Comparison of ENCODE assay signal across 8 mouse cellular contexts in the genomic region with DNA sequence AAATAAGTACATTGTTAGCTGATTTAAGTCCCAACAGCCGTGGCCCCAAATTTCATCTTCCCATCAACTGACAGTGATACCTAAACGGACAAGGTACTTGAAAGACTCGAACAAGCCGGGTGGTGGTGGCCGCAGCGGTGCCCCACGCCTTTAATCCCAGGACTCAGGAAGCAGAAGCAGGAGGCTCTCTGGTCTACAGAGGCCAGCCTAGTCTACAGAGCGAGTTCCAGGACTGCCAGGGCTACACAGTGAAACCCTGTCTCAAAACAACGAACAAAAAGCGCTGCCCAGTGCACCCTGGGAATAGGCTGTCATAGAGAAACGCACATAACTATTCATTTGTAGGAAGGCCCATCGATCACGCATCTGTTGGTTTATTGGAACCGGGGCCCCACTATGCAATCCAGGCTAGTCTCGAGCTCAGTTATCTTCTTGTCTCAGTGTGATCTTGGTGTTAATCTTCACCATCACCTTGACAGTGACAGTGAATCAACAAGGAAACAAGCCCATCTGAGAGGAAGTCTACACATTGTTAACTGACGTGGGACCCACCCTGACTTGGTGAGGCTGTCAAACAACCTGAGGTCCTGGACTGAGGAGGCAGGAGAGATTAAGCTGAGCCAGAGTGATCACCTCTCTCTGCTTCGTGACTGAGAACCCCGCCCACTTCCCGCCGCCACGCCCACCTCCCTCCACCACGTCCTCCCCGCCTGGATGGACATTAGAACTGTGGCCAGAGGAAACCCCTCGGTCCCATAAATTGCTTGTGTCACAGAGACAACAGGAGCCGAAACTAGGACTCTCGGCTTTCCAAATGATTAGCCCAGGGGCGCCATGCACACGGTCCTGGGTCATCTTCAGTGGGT. TPM values are rescaled to one million over a fixed set of nuclear protein-coding genes. Genes with fewer than 3 reads are reported as not detected.
DNase-seq lines count a peak whose midpoint lies in the region; ATAC-seq and TF ChIP-seq lines count a peak whose summit lies in the region.
"Had no signal": no experiment of that assay in that cellular context is flagged by ENCODE, and none has a peak within 500 bp of the region (broad histone marks: within the 10 kb centered on the region; RNA-seq: fewer than 3 reads in every experiment).

No protein-coding gene starts in this region.

- no peaks in the 10 kb centered on the region for H3K36me3 ChIP-seq in hindbrain, embryonic 14.5 days (replicated peaks; ENCODE audit: control insufficient read depth, insufficient read depth)
- no peaks in the 10 kb centered on the region for H3K36me3 ChIP-seq in midbrain, embryonic 13.5 days

- no peak for TF ChIP-seq CTCF in layer of hippocampus, adult 2 months (conservative IDR thresholded peaks at IDR 0.05)

- no peaks in the 10 kb centered on the region for H3K27me3 ChIP-seq in hindbrain, embryonic 14.5 days (ENCODE audit: control insufficient read depth, insufficient read depth, low read length)
- H3K27me3 ChIP-seq in midbrain, embryonic 13.5 days = peaks cover 15% of the 10 kb centered on the region; the same call in 1 of the 2 replicates
- H3K27me3 ChIP-seq: Patski had no signal

- peaks cover 17% of the 10 kb centered on the region for H3K4me1 ChIP-seq in hindbrain, embryonic 14.5 days (replicated peaks; ENCODE audit: control insufficient read depth, insufficient read depth, low read length)
- H3K4me1 ChIP-seq in midbrain, embryonic 13.5 days (replicated peaks) = peaks cover 25% of the 10 kb centered on the region

- intact Hi-C loops in left cerebral cortex, postnatal 10 days (cut with DNase I) = no loop called here

- H3K9me3 ChIP-seq in hindbrain, embryonic 14.5 days (ENCODE audit: control insufficient read depth, low read length) = no peaks in the 10 kb centered on the region
- H3K9me3 ChIP-seq in midbrain, embryonic 13.5 days = no peaks in the 10 kb centered on the region

- 0 out of 2 replicates have a peak, but pooled peaks have one; percentile 8 for ATAC-seq in common myeloid progenitor, adult 5-6 weeks (replicated peaks; ENCODE audit: low read depth, poor library complexity, severe bottlenecking)
- ATAC-seq in hindbrain, embryonic 14.5 days (ENCODE audit: low FRiP score) = no peak
- ATAC-seq in midbrain, embryonic 13.5 days = 0 out of 2 replicates have a peak, but pooled peaks have one; percentile 1

- peak overlapping the region; percentile 32 for H3K4me3 ChIP-seq in layer of hippocampus, adult 2 months
- H3K4me3 ChIP-seq in hindbrain, embryonic 14.5 days (replicated peaks; ENCODE audit: low read length) = no peak overlapping the region
- no peak overlapping the region for H3K4me3 ChIP-seq in midbrain, embryonic 13.5 days (replicated peaks)

- DNase-seq in layer of hippocampus, adult 2 months (ENCODE audit: low spot score in 2 of 2) = no peak
- no peak for DNase-seq in layer of hippocampus, adult 18-20 months (ENCODE audit: low spot score in 2 of 2)
- no peak for DNase-seq in hindbrain, embryonic 14.5 days (ENCODE audit: low spot score)
- no peak for DNase-seq in left cerebral cortex, postnatal 10 days (ENCODE audit: extremely low spot score in 1 of 2, low spot score in 2 of 2)
- DNase-seq in ovary, adult 18-20 months (ENCODE audit: low spot score) = no peak

- H3K9ac ChIP-seq in hindbrain, embryonic 14.5 days = peak overlapping the region; percentile 34
- H3K9ac ChIP-seq in midbrain, embryonic 13.5 days (replicated peaks) = peak overlapping the region; percentile 32; the same call in 1 of the 2 replicates

- no peak overlapping the region for H3K4me2 ChIP-seq in hindbrain, embryonic 14.5 days (replicated peaks)
- H3K4me2 ChIP-seq in midbrain, embryonic 13.5 days (replicated peaks) = no peak overlapping the region

- WGBS in hindbrain, embryonic 14.5 days = 47% methylated on average over 28 of the region's 28 CpGs
- WGBS in midbrain, embryonic 13.5 days = 50% methylated on average over 28 of the region's 28 CpGs

- H3K27ac ChIP-seq in layer of hippocampus, adult 2 months = peak overlapping the region; percentile 98
- H3K27ac ChIP-seq in hindbrain, embryonic 14.5 days = no peak overlapping the region
- H3K27ac ChIP-seq in midbrain, embryonic 13.5 days = no peak overlapping the region

RNA-seq across cellular contexts. Expression of gene Gng7, which starts 14.3 kb away (rescaled TPM):
- 100 to 1,000 TPM; 161 to 176 TPM for total RNA-seq in layer of hippocampus, adult 2 months (2021)
- total RNA-seq in layer of hippocampus, adult 18-20 months (2021) = 100 to 1,000 TPM; 166 to 173 TPM
- 0.18 and 2.2 TPM in 2 replicates for total RNA-seq in common myeloid progenitor, adult 5-6 weeks (2017)
- polyA plus RNA-seq in hindbrain, embryonic 14.5 days (2014; fragmentation: Nextera tagmentation; extraction: Ambion mirVana) = 17.7 and 20.9 TPM in 2 replicates
- polyA plus RNA-seq in midbrain, embryonic 13.5 days (2015; fragmentation: Nextera tagmentation; extraction: Ambion mirVana) = 10.4 and 10.9 TPM in 2 replicates
- total RNA-seq in left cerebral cortex, postnatal 10 days (2021) = 100 to 1,000 TPM; 127 to 166 TPM

RNA-seq across cellular contexts. Expression of gene Diras1, which starts 25.0 kb away (rescaled TPM):
- 100 to 1,000 TPM in 1 of 2 experiments, 10 to 100 TPM in 1; 95.2 to 100 TPM for total RNA-seq in layer of hippocampus, adult 2 months (2021)
- total RNA-seq in layer of hippocampus, adult 18-20 months (2021) = 10 to 100 TPM; 96.6 to 98.2 TPM
- total RNA-seq in common myeloid progenitor, adult 5-6 weeks (2017) = not detected in 2 replicates
- polyA plus RNA-seq in hindbrain, embryonic 14.5 days (2014; fragmentation: Nextera tagmentation; extraction: Ambion mirVana) = 29.7 and 32.2 TPM in 2 replicates
- polyA plus RNA-seq in midbrain, embryonic 13.5 days (2015; fragmentation: Nextera tagmentation; extraction: Ambion mirVana) = 30.9 and 34.3 TPM in 2 replicates
- total RNA-seq in left cerebral cortex, postnatal 10 days (2021) = 100 to 1,000 TPM; 105 to 120 TPM

RNA-seq across cellular contexts. Expression of gene Slc39a3, which starts 36.8 kb away (rescaled TPM):
- total RNA-seq in layer of hippocampus, adult 2 months (2021) = 10 to 100 TPM; 60.8 to 66.1 TPM
- total RNA-seq in layer of hippocampus, adult 18-20 months (2021) = 10 to 100 TPM; 62.1 to 64.4 TPM
- total RNA-seq in common myeloid progenitor, adult 5-6 weeks (2017) = 4.1 and 5.5 TPM in 2 replicates
- 33.7 and 33.8 TPM in 2 replicates for polyA plus RNA-seq in hindbrain, embryonic 14.5 days (2014; fragmentation: Nextera tagmentation; extraction: Ambion mirVana)
- 43.5 and 45.7 TPM in 2 replicates for polyA plus RNA-seq in midbrain, embryonic 13.5 days (2015; fragmentation: Nextera tagmentation; extraction: Ambion mirVana)
- total RNA-seq in left cerebral cortex, postnatal 10 days (2021) = 10 to 100 TPM; 65.2 to 67.8 TPM

RNA-seq across cellular contexts. Expression of gene Sgta, which starts 59.6 kb away (rescaled TPM):
- total RNA-seq in layer of hippocampus, adult 2 months (2021) = 100 to 1,000 TPM; 176 TPM
- total RNA-seq in layer of hippocampus, adult 18-20 months (2021) = 100 to 1,000 TPM; 180 to 183 TPM
- total RNA-seq in common myeloid progenitor, adult 5-6 weeks (2017) = 41.4 and 43.1 TPM in 2 replicates
- polyA plus RNA-seq in hindbrain, embryonic 14.5 days (2014; fragmentation: Nextera tagmentation; extraction: Ambion mirVana) = 260 and 276 TPM in 2 replicates
- polyA plus RNA-seq in midbrain, embryonic 13.5 days (2015; fragmentation: Nextera tagmentation; extraction: Ambion mirVana) = 316 and 322 TPM in 2 replicates
- 100 to 1,000 TPM; 187 to 196 TPM for total RNA-seq in left cerebral cortex, postnatal 10 days (2021)

Comparison
In these comparisons a context has a peak if more than half of its experiments do, and no peak if none do; other contexts are left out.
1. RNA of gene Gng7, which starts 14.3 kb away (total RNA-seq): 161 to 176 TPM in layer of hippocampus, adult 2 months, 166 to 173 TPM in layer of hippocampus, adult 18-20 months and 127 to 166 TPM in left cerebral cortex, postnatal 10 days; 0.18 to 2.2 TPM in common myeloid progenitor, adult 5-6 weeks; every median in the first group is over 10 times any median in the second.
2. RNA of gene Diras1, which starts 25.0 kb away (total RNA-seq): 105 to 120 TPM in left cerebral cortex, postnatal 10 days, 95.2 to 100 TPM in layer of hippocampus, adult 2 months and 96.6 to 98.2 TPM in layer of hippocampus, adult 18-20 months; not detected in common myeloid progenitor, adult 5-6 weeks; every median in the first group is over 10 times any median in the second.